Mouse (Mus musculus) E14TG2a.4 (cell line): ENCODE data around the gene Pex13.
"Not testable (repeated sequence)": the region's sequence is repeated elsewhere in the genome, so short reads cannot be mapped to it uniquely, and the experiment has no call there.

Experiments
- H3K27me3 ChIP-seq: 2 replicates; pipeline ENCODE4 v1.6.1; 2014; ENCODE audit warnings: low read length, control low read depth; ENCODE audit not compliant: insufficient read depth
- H3K36me3 ChIP-seq: 2 replicates; pipeline ENCODE4 v1.6.1; 2014; ENCODE audit warnings: low read length, control low read depth; ENCODE audit not compliant: insufficient read depth
- H3K4me1 ChIP-seq: replicated peaks from 2 replicates; pipeline ENCODE4 v1.6.1; 2014; ENCODE audit warnings: low read depth, low read length, control low read depth
- H3K4me3 ChIP-seq: replicated peaks from 2 replicates; pipeline ENCODE4 v1.5.1; 2014; ENCODE audit warnings: mild to moderate bottlenecking, low read length
- H3K9me3 ChIP-seq: 2 replicates; pipeline ENCODE4 v1.6.1; 2014; ENCODE audit warnings: low read length, control low read depth
- CTCF ChIP-seq: conservative IDR thresholded peaks from 2 replicates; pipeline ENCODE4 v1.5.1; 2014; ENCODE audit warnings: low read length
- NANOG ChIP-seq: IDR thresholded peaks from 2 replicates; pipeline ENCODE4 v1.6.1; 2014; ENCODE audit warnings: borderline replicate concordance, low read length, mixed read lengths
- POU5F1 ChIP-seq: IDR thresholded peaks from 2 replicates; pipeline ENCODE4 v1.6.1; 2014; ENCODE audit warnings: low read length, borderline replicate concordance

Gene Pex13

GRCm38 (mm10) chr11:23632945-23633878, 32.5 kb downstream of the Pex13 start, which contains the start of gene 0610010F05Rik:
Gene 0610010F05Rik, minus strand, starts transcription at chr11:23633639.
- peaks cover 11% of the 10 kb centered on the region for H3K36me3 ChIP-seq
- no peaks in the 10 kb centered on the region for H3K27me3 ChIP-seq
- H3K4me1 ChIP-seq, result peaks cover 5% of the 10 kb centered on the region; the same call in 1 of the 2 replicates
- peak within 1 kb of the TSS; percentile 90 for H3K4me3 ChIP-seq
- H3K9me3 ChIP-seq, result peaks cover 10% of the 10 kb centered on the region
- TF ChIP-seq POU5F1 (no peak), NANOG (no peak), CTCF (no peak)

DNA sequence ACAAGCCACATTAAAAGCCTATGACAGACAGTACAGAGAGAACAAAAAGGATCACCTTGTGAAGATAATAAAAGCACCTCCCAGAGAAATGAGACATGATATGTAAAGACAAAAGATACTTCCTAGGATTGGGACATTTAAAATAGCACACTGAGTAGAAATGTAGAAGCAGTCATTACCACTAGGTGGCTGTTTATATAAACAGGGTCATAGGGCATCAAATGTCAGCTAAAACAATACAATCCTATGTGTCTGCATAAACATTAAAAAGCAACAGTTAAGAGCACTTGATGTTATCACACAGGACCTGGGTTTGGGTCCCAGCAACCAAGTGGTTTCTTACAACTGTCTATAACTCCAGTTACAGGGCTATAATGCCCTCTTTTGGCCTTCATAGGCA, 35.1 kb downstream of the Pex13 start:
- Histone ChIP-seq H3K27me3 (no peaks in the 10 kb centered on the region), H3K36me3 (no peaks in the 10 kb centered on the region), H3K9me3 (no peaks in the 10 kb centered on the region), H3K4me1 (peaks cover 5% of the 10 kb centered on the region; the same call in 1 of the 2 replicates), H3K4me3 (no peak overlapping the region)
- TF ChIP-seq POU5F1, result no peak
- TF ChIP-seq CTCF, result peak; percentile 32

GRCm38 (mm10) chr11:23618995-23619394, 46.8 kb downstream of the Pex13 start:
- Histone ChIP-seq H3K4me1 (no peaks in the 10 kb centered on the region), H3K9me3 (no peaks in the 10 kb centered on the region), H3K36me3 (no peaks in the 10 kb centered on the region), H3K4me3 (no peak overlapping the region), H3K27me3 (no peaks in the 10 kb centered on the region)
- no peak for TF ChIP-seq NANOG

- H3K4me1 ChIP-seq, result no peaks in the 10 kb centered on the region
- no peak overlapping the region for H3K4me3 ChIP-seq
- H3K27me3 ChIP-seq, result no peaks in the 10 kb centered on the region
- TF ChIP-seq CTCF, result no peak
- TF ChIP-seq NANOG, result no peak
- TF ChIP-seq POU5F1, result no peak
- H3K36me3 ChIP-seq, result no peaks in the 10 kb centered on the region
- H3K9me3 ChIP-seq, result no peaks in the 10 kb centered on the region
Measured at GRCm38 (mm10) chr11:23614546-23614945, 51.2 kb downstream of the Pex13 start.

- H3K9me3 ChIP-seq, H3K4me3 ChIP-seq, H3K36me3 ChIP-seq, H3K27me3 ChIP-seq, H3K4me1 ChIP-seq: not testable (repeated sequence)
Measured at GRCm38 (mm10) chr11:23607291-23607690, 58.5 kb downstream of the Pex13 start.
